Mouse (Mus musculus) liver, embryonic 12.5 days (tissue): ENCODE results near the gene Nudt12. TPM values are rescaled to one million over a fixed set of nuclear protein-coding genes. Genes with fewer than 3 reads are reported as not detected.
A peak's percentile ranks its signal among the peaks of the same experiment; 100 is the strongest.

Experiments
- ATAC-seq: fragments of 200-750 bp; cut with Nextera tagmentation; 2 replicates; pipeline ENCODE4 v1.8.0; 2017; ENCODE audit warnings: moderate number of reproducible peaks, mild to moderate bottlenecking, moderate library complexity
- H3K27ac ChIP-seq: fragments of 300-500 bp; sonication (generic); 2 replicates; pipeline ENCODE4 v1.5.1; 2016; ENCODE audit warnings: mild to moderate bottlenecking
- H3K27me3 ChIP-seq: fragments of 300-500 bp; sonication (generic); replicated peaks from 2 replicates; pipeline ENCODE4 v1.6.1; 2016; ENCODE audit warnings: mild to moderate bottlenecking, moderate library complexity
- H3K36me3 ChIP-seq: fragments of 300-500 bp; sonication (generic); 2 replicates; pipeline ENCODE4 v1.6.1; 2016; ENCODE audit warnings: mild to moderate bottlenecking, moderate library complexity
- H3K4me1 ChIP-seq: fragments of 300-500 bp; sonication (generic); 2 replicates; pipeline ENCODE4 v1.6.1; 2016
- H3K4me2 ChIP-seq: fragments of 300-500 bp; sonication (generic); 2 replicates; pipeline ENCODE4 v1.6.1; 2016; ENCODE audit warnings: mild to moderate bottlenecking, moderate library complexity
- H3K4me3 ChIP-seq: fragments of 300-500 bp; sonication (generic); 2 replicates; pipeline ENCODE4 v1.5.1; 2016; ENCODE audit warnings: mild to moderate bottlenecking, moderate library complexity
- H3K9ac ChIP-seq: fragments of 300-500 bp; sonication (generic); 2 replicates; pipeline ENCODE4 v1.6.1; 2016; ENCODE audit warnings: mild to moderate bottlenecking, moderate library complexity
- H3K9me3 ChIP-seq: fragments of 300-500 bp; sonication (generic); replicated peaks from 2 replicates; pipeline ENCODE4 v1.6.1; 2016; ENCODE audit warnings: mild to moderate bottlenecking, moderate library complexity
- WGBS: fragments of 180-500 bp; shearing (Covaris S2); methylation state at CpG from one replicate; pipeline ENCODE4 v1.1.7; 2016; ENCODE audit not compliant: insufficient replicate concordance; 5-methylcytosine and 5-hydroxymethylcytosine counted together
- polyA plus RNA-seq: library from polyadenylated mRNA; unstranded; fragments of >200 nt; fragmentation: Nextera tagmentation; extraction: Ambion mirVana; gene quantifications from 2 replicates; pipeline ENCODE4 v1.2.1, GENCODE M21; 2016

Gene Nudt12
- polyA plus RNA-seq, 1 experiment from 2014 or later, result 7.0 TPM

DNA sequence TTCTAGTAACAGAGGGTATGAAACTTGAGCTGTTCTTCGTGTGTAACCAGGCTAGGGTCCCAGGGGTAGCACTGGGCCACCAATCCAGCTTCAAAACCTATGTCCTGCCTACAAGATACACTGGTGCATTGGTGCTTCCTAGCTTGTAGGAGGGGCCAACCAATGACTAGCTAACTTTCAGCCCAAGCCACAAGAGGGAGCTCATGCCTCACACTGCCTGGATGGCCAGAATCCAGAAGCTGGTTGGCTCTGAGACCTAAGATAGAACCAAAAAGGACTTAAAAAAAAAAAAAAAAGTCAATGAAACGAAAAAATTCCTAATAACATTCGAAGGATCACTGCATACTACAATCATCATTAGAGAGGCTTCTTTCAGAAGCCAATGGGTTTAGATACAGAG lies 53.3 kb downstream of the Nudt12 start:
- Histone ChIP-seq H3K4me2 (no peak overlapping the region), H3K4me1 (no peaks in the 10 kb centered on the region), H3K9me3 (no peaks in the 10 kb centered on the region), H3K9ac (no peak overlapping the region), H3K27me3 (no peaks in the 10 kb centered on the region), H3K4me3 (no peak overlapping the region), H3K27ac (no peak overlapping the region), H3K36me3 (no peaks in the 10 kb centered on the region)
- WGBS, result 9% methylated on average over 3 of the region's 3 CpGs
- ATAC-seq, result peak; percentile 51; the same call in 1 of the 2 replicates

DNA sequence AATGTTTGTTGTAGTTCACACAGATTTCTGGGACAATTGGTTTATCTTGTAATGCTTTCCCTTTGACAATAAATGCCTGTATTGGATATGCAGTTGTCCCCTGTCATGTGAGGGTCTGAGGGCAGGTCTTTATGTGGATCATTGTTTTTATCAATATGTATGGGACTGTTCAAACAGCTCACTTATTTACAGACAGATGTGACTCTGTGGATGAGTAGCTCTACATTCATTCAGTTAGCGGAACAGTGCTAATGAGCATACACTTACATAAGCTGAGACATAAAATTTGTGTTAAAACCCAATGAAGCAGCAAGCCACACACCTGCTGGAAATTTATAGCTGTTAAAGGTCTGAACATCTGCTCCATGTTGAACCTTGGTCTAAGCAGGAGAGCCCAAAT lies 56.1 kb downstream of the Nudt12 start:
- Histone ChIP-seq H3K36me3 (no peaks in the 10 kb centered on the region), H3K27ac (no peak overlapping the region), H3K9ac (no peak overlapping the region), H3K27me3 (no peaks in the 10 kb centered on the region), H3K4me1 (no peaks in the 10 kb centered on the region), H3K4me3 (no peak overlapping the region), H3K4me2 (no peak overlapping the region), H3K9me3 (no peaks in the 10 kb centered on the region)
- 89% methylated on average over 1 of the region's 1 CpGs for WGBS
- no peak for ATAC-seq

Other genes starting within 250 kb of the Nudt12 start
- gene Pdzph1, start 22.0 kb downstream of the Nudt12 start, polyA plus RNA-seq, result 0.66 and 0.93 TPM in 2 replicates